Mouse (Mus musculus): Measurements from ENCODE around the gene Nadk. TPM values are rescaled to one million over a fixed set of nuclear protein-coding genes. Genes with fewer than 3 reads are reported as not detected.

Gene Nadk
- polyA plus RNA-seq, 2 experiments = 78.8 to 87.9 TPM

- Histone ChIP-seq H3K4me2 (replicated peaks; ENCODE audit: low read depth, low read length, severe bottlenecking) (no peak overlapping the region), H3K36me3 (ENCODE audit: control insufficient read depth, insufficient read depth, low read length) (peaks cover 30% of the 10 kb centered on the region), H3K4me3 (replicated peaks; ENCODE audit: low read length) (no peak overlapping the region), H3K27ac (replicated peaks; ENCODE audit: low read depth, low read length) (no peak overlapping the region), H3K4me1 (ENCODE audit: control insufficient read depth, insufficient read depth, low read length) (no peaks in the 10 kb centered on the region), H3K9me3 (ENCODE audit: control insufficient read depth, low read length) (no peaks in the 10 kb centered on the region), H3K9ac (ENCODE audit: low read depth, low read length, severe bottlenecking) (no peak overlapping the region), H3K27me3 (ENCODE audit: control insufficient read depth, insufficient read depth, low read length) (no peaks in the 10 kb centered on the region)
- no peak for TF ChIP-seq POLR2A (IDR thresholded peaks at IDR 0.05; ENCODE audit: borderline replicate concordance, extremely low read depth, insufficient read depth, insufficient read length)
- DNase-seq (ENCODE audit: low spot score) (no peak), ATAC-seq (ENCODE audit: low FRiP score, low read depth) (no peak)
- WGBS = 91% methylated on average over 8 of the region's 8 CpGs
These were observed 13.3 kb downstream of the Nadk start for GRCm38 (mm10) chr4:155575521-155575920.

- no peak overlapping the region for H3K9ac ChIP-seq (ENCODE audit: low read depth, low read length, severe bottlenecking)
- no peaks in the 10 kb centered on the region for H3K4me1 ChIP-seq (ENCODE audit: control insufficient read depth, insufficient read depth, low read length)
- H3K9me3 ChIP-seq (ENCODE audit: control insufficient read depth, low read length) = no peaks in the 10 kb centered on the region
- no peak for TF ChIP-seq POLR2A (IDR thresholded peaks at IDR 0.05; ENCODE audit: borderline replicate concordance, extremely low read depth, insufficient read depth, insufficient read length)
- no peak overlapping the region for H3K27ac ChIP-seq (replicated peaks; ENCODE audit: low read depth, low read length)
- no peak overlapping the region for H3K4me2 ChIP-seq (replicated peaks; ENCODE audit: low read depth, low read length, severe bottlenecking)
- 98% methylated on average over 9 of the region's 9 CpGs for WGBS
- no peak overlapping the region for H3K4me3 ChIP-seq (replicated peaks; ENCODE audit: low read length)
- no peak for ATAC-seq (ENCODE audit: low FRiP score, low read depth)
- peaks cover 36% of the 10 kb centered on the region for H3K36me3 ChIP-seq (ENCODE audit: control insufficient read depth, insufficient read depth, low read length)
- H3K27me3 ChIP-seq (ENCODE audit: control insufficient read depth, insufficient read depth, low read length) = no peaks in the 10 kb centered on the region
- no peak for DNase-seq (ENCODE audit: low spot score)
These were observed 15.0 kb downstream of the Nadk start for GRCm38 (mm10) chr4:155577132-155577531.

- Histone ChIP-seq H3K9ac (ENCODE audit: low read depth, low read length, severe bottlenecking) (no peak overlapping the region), H3K9me3 (ENCODE audit: control insufficient read depth, low read length) (no peaks in the 10 kb centered on the region), H3K4me1 (ENCODE audit: control insufficient read depth, insufficient read depth, low read length) (no peaks in the 10 kb centered on the region), H3K36me3 (ENCODE audit: control insufficient read depth, insufficient read depth, low read length) (peaks cover 42% of the 10 kb centered on the region), H3K27ac (replicated peaks; ENCODE audit: low read depth, low read length) (no peak overlapping the region), H3K4me3 (replicated peaks; ENCODE audit: low read length) (no peak overlapping the region), H3K27me3 (ENCODE audit: control insufficient read depth, insufficient read depth, low read length) (no peaks in the 10 kb centered on the region), H3K4me2 (replicated peaks; ENCODE audit: low read depth, low read length, severe bottlenecking) (no peak overlapping the region)
- DNase-seq (ENCODE audit: low spot score) (no peak), ATAC-seq (ENCODE audit: low FRiP score, low read depth) (no peak)
- TF ChIP-seq POLR2A (IDR thresholded peaks at IDR 0.05; ENCODE audit: borderline replicate concordance, extremely low read depth, insufficient read depth, insufficient read length) = no peak
- 84% methylated on average over 5 of the region's 5 CpGs for WGBS
These were observed 15.6 kb downstream of the Nadk start for GRCm38 (mm10) chr4:155577741-155578140.

GRCm38 (mm10) chr4:155578336-155579125 is 16.4 kb downstream of the Nadk start:
- Histone ChIP-seq H3K9ac (ENCODE audit: low read depth, low read length, severe bottlenecking) (no peak overlapping the region), H3K27ac (replicated peaks; ENCODE audit: low read depth, low read length) (no peak overlapping the region), H3K27me3 (ENCODE audit: control insufficient read depth, insufficient read depth, low read length) (no peaks in the 10 kb centered on the region), H3K9me3 (ENCODE audit: control insufficient read depth, low read length) (no peaks in the 10 kb centered on the region), H3K36me3 (ENCODE audit: control insufficient read depth, insufficient read depth, low read length) (peaks cover 48% of the 10 kb centered on the region), H3K4me2 (replicated peaks; ENCODE audit: low read depth, low read length, severe bottlenecking) (no peak overlapping the region), H3K4me1 (ENCODE audit: control insufficient read depth, insufficient read depth, low read length) (no peaks in the 10 kb centered on the region), H3K4me3 (replicated peaks; ENCODE audit: low read length) (no peak overlapping the region)
- DNase-seq (ENCODE audit: low spot score) = no peak
- WGBS = 83% methylated on average over 7 of the region's 7 CpGs
- no peak for TF ChIP-seq POLR2A (IDR thresholded peaks at IDR 0.05; ENCODE audit: borderline replicate concordance, extremely low read depth, insufficient read depth, insufficient read length)
- ATAC-seq (ENCODE audit: low FRiP score, low read depth) = no peak

- Histone ChIP-seq H3K9ac (ENCODE audit: low read depth, low read length, severe bottlenecking) (no peak overlapping the region), H3K4me1 (ENCODE audit: control insufficient read depth, insufficient read depth, low read length) (no peaks in the 10 kb centered on the region), H3K9me3 (ENCODE audit: control insufficient read depth, low read length) (no peaks in the 10 kb centered on the region), H3K4me3 (replicated peaks; ENCODE audit: low read length) (no peak overlapping the region), H3K27ac (replicated peaks; ENCODE audit: low read depth, low read length) (no peak overlapping the region), H3K36me3 (ENCODE audit: control insufficient read depth, insufficient read depth, low read length) (peaks cover 66% of the 10 kb centered on the region), H3K4me2 (replicated peaks; ENCODE audit: low read depth, low read length, severe bottlenecking) (no peak overlapping the region), H3K27me3 (ENCODE audit: control insufficient read depth, insufficient read depth, low read length) (no peaks in the 10 kb centered on the region)
- peak; percentile 22 for DNase-seq (ENCODE audit: low spot score)
- TF ChIP-seq POLR2A (IDR thresholded peaks at IDR 0.05; ENCODE audit: borderline replicate concordance, extremely low read depth, insufficient read depth, insufficient read length) = no peak
- 32% methylated on average over 1 of the region's 1 CpGs for WGBS
- ATAC-seq (ENCODE audit: low FRiP score, low read depth) = no peak
These were observed 18.2 kb downstream of the Nadk start for GRCm38 (mm10) chr4:155580420-155580819.

All from limb, embryonic 14.5 days (tissue).